Mouse (Mus musculus): ENCODE data around the gene Zzef1. TPM values are rescaled to one million over a fixed set of nuclear protein-coding genes. Genes with fewer than 3 reads are reported as not detected.

The Zzef1 gene
- total and polyA plus RNA-seq, 3 experiments: 10.5 to 20.8 (median 16.8) TPM

- TF ChIP-seq NRF1 (IDR thresholded peaks at IDR 0.05; ENCODE audit: low read depth, low read length) (no peak), CHD2 (IDR thresholded peaks at IDR 0.05; ENCODE audit: low read length) (0 out of 2 replicates have a peak, but pooled peaks have one; percentile 19), PAX5 (IDR thresholded peaks at IDR 0.05; ENCODE audit: low read length) (no peak), MXI1 (IDR thresholded peaks at IDR 0.05; ENCODE audit: low read depth, low read length) (0 out of 2 replicates have a peak, but pooled peaks have one; percentile 42), JUN (IDR thresholded peaks at IDR 0.05; ENCODE audit: insufficient read depth, low read depth, low read length) (no peak), SMC3 (IDR thresholded peaks at IDR 0.05; ENCODE audit: low read depth, low read length) (no peak), MAFK (IDR thresholded peaks at IDR 0.05; ENCODE audit: insufficient replicate concordance, low read length) (no peak), MAX (IDR thresholded peaks at IDR 0.05; ENCODE audit: low read length) (peak; percentile 50; the same call in 1 of the 2 replicates), POLR2A (IDR thresholded peaks at IDR 0.05; ENCODE audit: low read depth, low read length) (no peak), E2F4 (IDR thresholded peaks at IDR 0.05; ENCODE audit: insufficient replicate concordance, low read depth, low read length) (no peak)
- peaks cover 17% of the 10 kb centered on the region for H3K9me3 ChIP-seq (replicated peaks; ENCODE audit: low read length)
- no peaks in the 10 kb centered on the region for H3K27me3 ChIP-seq (replicated peaks)
- peak overlapping the region; percentile 34 for H3K27ac ChIP-seq (ENCODE audit: insufficient read depth, low read depth)
- no peaks in the 10 kb centered on the region for H3K79me2 ChIP-seq (replicated peaks; ENCODE audit: control insufficient read depth, extremely low read depth, insufficient read depth, poor library complexity, severe bottlenecking)
- peak overlapping the region in 1 of 3 experiments; percentile 14 for H3K4me3 ChIP-seq (replicated peaks in 1 of 3; ENCODE audit: low read depth in 2 of 3, low read length in 2 of 3, poor library complexity in 1 of 3)
- H3K4me1 ChIP-seq (ENCODE audit: control insufficient read depth in 1 of 2, insufficient read depth in 2 of 2): peaks cover 51 to 79% of the 10 kb centered on the region in 2 experiments
- no peak overlapping the region for H3K4me2 ChIP-seq (ENCODE audit: insufficient read depth, low read depth, poor library complexity, severe bottlenecking)
- in situ Hi-C loops (cut with MboI; ENCODE audit: low pct_ligation_motif_present, low pct_unique_long_range_greater_than_20kb, low sequenced_read_pairs): no loop called here
- dilution Hi-C loops (cut with MboI; ENCODE audit: extremely low pct_ligation_motif_present, extremely low pct_unique_long_range_greater_than_20kb, low sequenced_read_pairs): no loop called here
- no peak overlapping the region for H3K9ac ChIP-seq (ENCODE audit: insufficient read depth, low read depth)
- no peaks in the 10 kb centered on the region for H3K36me3 ChIP-seq (replicated peaks in 1 of 2; ENCODE audit: control insufficient read depth in 1 of 2, insufficient read depth in 1 of 2, low read length in 1 of 2)
- no peak for DNase-seq (ENCODE audit: extremely low read depth)
Observed at GRCm38 (mm10) chr11:72947840-72948239, 151.8 kb downstream of the Zzef1 start.

GRCm38 (mm10) chr11:72948254-72948653 lies 152.2 kb downstream of the Zzef1 start:
- peaks cover 17% of the 10 kb centered on the region for H3K9me3 ChIP-seq (replicated peaks; ENCODE audit: low read length)
- peak; percentile 67 for DNase-seq (ENCODE audit: extremely low read depth)
- TF ChIP-seq MAX (IDR thresholded peaks at IDR 0.05; ENCODE audit: low read length) (no peak), TCF12 (IDR thresholded peaks at IDR 0.05; ENCODE audit: low read depth, low read length) (peak; percentile 84; the same call in 1 of the 2 replicates), TBP (conservative IDR thresholded peaks at IDR 0.05; ENCODE audit: low read depth, low read length) (no peak), IRF4 (IDR thresholded peaks at IDR 0.05; ENCODE audit: low read depth, low read length) (peak; percentile 90), SMC3 (IDR thresholded peaks at IDR 0.05; ENCODE audit: low read depth, low read length) (peak; percentile 20; the same call in 1 of the 2 replicates), MAFK (IDR thresholded peaks at IDR 0.05; ENCODE audit: insufficient replicate concordance, low read length) (no peak), ETS1 (conservative IDR thresholded peaks at IDR 0.05; ENCODE audit: low read depth, low read length) (0 out of 2 replicates have a peak, but pooled peaks have one; percentile 25), NELFE (IDR thresholded peaks at IDR 0.05; ENCODE audit: low read depth, low read length) (no peak), MEF2A (IDR thresholded peaks at IDR 0.05; ENCODE audit: borderline replicate concordance, low read depth, low read length) (no peak; the same call in 1 of the 2 replicates), JUND (conservative IDR thresholded peaks at IDR 0.05; ENCODE audit: low read depth, low read length) (peak; percentile 32; the same call in 1 of the 2 replicates), PAX5 (IDR thresholded peaks at IDR 0.05; ENCODE audit: low read length) (no peak), NRF1 (IDR thresholded peaks at IDR 0.05; ENCODE audit: low read depth, low read length) (no peak), BHLHE40 (IDR thresholded peaks at IDR 0.05; ENCODE audit: low read depth, low read length) (peak; percentile 26; the same call in 1 of the 2 replicates), ZKSCAN1 (IDR thresholded peaks at IDR 0.05; ENCODE audit: borderline replicate concordance, low read depth, low read length) (no peak), MAZ (IDR thresholded peaks at IDR 0.05; ENCODE audit: low read depth, low read length) (no peak), POLR2A (IDR thresholded peaks at IDR 0.05; ENCODE audit: low read depth, low read length) (no peak), MXI1 (IDR thresholded peaks at IDR 0.05; ENCODE audit: low read depth, low read length) (0 out of 2 replicates have a peak, but pooled peaks have one; percentile 44), HCFC1 (IDR thresholded peaks at IDR 0.05; ENCODE audit: low read depth, low read length) (no peak), USF2 (conservative IDR thresholded peaks at IDR 0.05; ENCODE audit: low read depth, low read length) (no peak), USF1 (IDR thresholded peaks at IDR 0.05; ENCODE audit: low read depth, low read length) (no peak), MYC (IDR thresholded peaks at IDR 0.05; ENCODE audit: low read depth, low read length) (no peak), CHD2 (IDR thresholded peaks at IDR 0.05; ENCODE audit: low read length) (no peak), ZC3H11A (IDR thresholded peaks at IDR 0.05; ENCODE audit: low read depth, low read length) (no peak), EP300 (IDR thresholded peaks at IDR 0.05; ENCODE audit: low read length) (peak; percentile 68), ZNF384 (IDR thresholded peaks at IDR 0.05; ENCODE audit: low read depth, low read length) (no peak), RAD21 (IDR thresholded peaks at IDR 0.05; ENCODE audit: low read depth, low read length) (no peak), SIN3A (IDR thresholded peaks at IDR 0.05; ENCODE audit: low read length) (0 out of 2 replicates have a peak, but pooled peaks have one; percentile 52), CTCF (conservative IDR thresholded peaks at IDR 0.05 in 1 of 2, IDR thresholded peaks at IDR 0.05 in 1 of 2; ENCODE audit: low read depth in 2 of 2, low read length in 2 of 2) (peak in 1 of 2 experiments; percentile 8; a peak in 1 of 4 replicates), UBTF (IDR thresholded peaks at IDR 0.05; ENCODE audit: low read depth, low read length) (no peak)
- H3K36me3 ChIP-seq (replicated peaks in 1 of 2; ENCODE audit: control insufficient read depth in 1 of 2, insufficient read depth in 1 of 2, low read length in 1 of 2): no peaks in the 10 kb centered on the region
- in situ Hi-C loops (cut with MboI; ENCODE audit: low pct_ligation_motif_present, low pct_unique_long_range_greater_than_20kb, low sequenced_read_pairs) (no loop called here), dilution Hi-C loops (cut with MboI; ENCODE audit: extremely low pct_ligation_motif_present, extremely low pct_unique_long_range_greater_than_20kb, low sequenced_read_pairs) (no loop called here)
- H3K27me3 ChIP-seq (replicated peaks): no peaks in the 10 kb centered on the region
- no peaks in the 10 kb centered on the region for H3K79me2 ChIP-seq (replicated peaks; ENCODE audit: control insufficient read depth, extremely low read depth, insufficient read depth, poor library complexity, severe bottlenecking)
- H3K4me1 ChIP-seq (ENCODE audit: control insufficient read depth in 1 of 2, insufficient read depth in 2 of 2): peaks cover 52 to 80% of the 10 kb centered on the region in 2 experiments
- H3K9ac ChIP-seq (ENCODE audit: insufficient read depth, low read depth): no peak overlapping the region
- peak overlapping the region in 1 of 3 experiments; percentile 14 for H3K4me3 ChIP-seq (replicated peaks in 1 of 3; ENCODE audit: low read depth in 2 of 3, low read length in 2 of 3, poor library complexity in 1 of 3)
- peak overlapping the region; percentile 34 for H3K27ac ChIP-seq (ENCODE audit: insufficient read depth, low read depth)
- no peak overlapping the region for H3K4me2 ChIP-seq (ENCODE audit: insufficient read depth, low read depth, poor library complexity, severe bottlenecking)

All from CH12.LX (cell line).